Mouse (Mus musculus): ENCODE measurements around the gene Ms4a3.

Ms4a3 gene

DNA sequence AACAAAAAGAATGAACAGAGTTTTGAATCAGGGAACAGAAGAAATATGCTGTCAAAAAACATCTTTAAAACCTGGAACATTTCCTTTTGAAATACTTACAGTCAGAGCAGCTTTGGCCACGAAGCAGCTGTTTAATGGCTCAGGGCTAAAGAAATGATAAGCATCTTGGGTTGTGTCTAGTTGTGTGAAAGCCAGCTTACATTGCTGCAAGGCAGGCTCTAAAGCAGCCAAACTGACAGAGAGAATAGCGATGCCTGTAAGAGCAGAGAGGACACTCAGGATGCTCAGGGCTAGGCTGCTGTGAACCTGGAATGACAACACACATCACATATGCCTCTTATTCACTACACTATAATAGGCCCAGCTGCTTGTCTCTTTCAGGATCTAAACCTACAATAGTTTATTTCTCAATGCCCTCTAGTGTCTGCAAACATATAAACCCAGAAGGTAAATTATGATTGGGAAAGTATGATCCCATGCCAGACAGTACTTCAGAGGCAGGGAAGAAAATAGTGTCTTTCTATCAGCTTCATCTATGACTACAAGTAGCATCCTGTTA, 50.7 kb downstream of the Ms4a3 start:
- DNase-seq (ENCODE audit: low spot score in 2 of 2): no peak

DNA sequence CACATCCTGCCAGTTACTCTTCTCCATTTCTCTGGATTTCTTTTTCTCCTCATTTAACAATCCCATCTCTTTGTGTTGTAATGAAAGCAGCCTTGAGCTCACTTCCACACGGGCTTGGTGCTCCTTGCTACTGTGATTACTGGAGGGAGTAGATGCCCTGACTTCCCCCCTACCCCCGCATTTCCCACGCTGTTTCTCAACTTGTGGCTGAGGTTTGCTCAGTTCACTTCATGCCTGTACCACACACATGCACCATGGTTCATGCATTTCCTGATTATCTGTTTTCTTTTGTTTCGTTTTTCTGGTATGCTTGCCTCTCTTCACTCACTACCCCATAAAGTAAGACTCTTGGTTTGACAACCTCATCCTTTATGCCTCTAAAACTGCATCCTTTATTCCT, 51.4 kb downstream of the Ms4a3 start:
- no peak for DNase-seq (ENCODE audit: low spot score in 2 of 2)

All from frontal cortex, postnatal 10 days (tissue).